Mouse (Mus musculus): ENCODE measurements at regions not wholly inside any gene's neighbourhood (a gene's known extent, or its start where the extent isn't known, plus 50 kb on each side); places are given as distances from the start of the nearest gene placed in this dataset.
A peak's percentile ranks its signal among the peaks of the same experiment; 100 is the strongest.

DNA sequence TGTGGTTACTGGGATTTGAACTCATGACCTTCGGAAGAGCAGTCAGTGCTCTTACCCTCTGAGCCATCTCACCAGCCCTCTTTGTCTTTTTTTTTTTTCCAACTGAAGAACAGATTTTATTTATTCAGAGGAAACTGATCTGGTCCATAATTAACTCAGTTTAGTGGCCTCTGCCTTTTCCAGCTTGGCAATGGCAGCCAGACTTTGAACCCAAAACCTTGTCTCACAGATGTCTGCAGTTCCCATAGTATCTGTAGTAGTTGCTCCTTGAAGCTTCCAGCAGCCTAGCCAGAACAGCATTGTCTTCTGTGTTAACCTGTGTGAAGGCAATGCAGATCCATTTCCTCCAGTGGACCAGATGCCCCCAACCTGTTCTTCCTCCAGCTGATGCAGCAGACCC lies 64.2 kb upstream of the Daam1 start:
- intact Hi-C loops (cut with DNase I): loop anchor here (5.0 kb wide), 1 partner anchor 216 kb away; no protein-coding TSS in a partner anchor
- no peak for DNase-seq

DNA sequence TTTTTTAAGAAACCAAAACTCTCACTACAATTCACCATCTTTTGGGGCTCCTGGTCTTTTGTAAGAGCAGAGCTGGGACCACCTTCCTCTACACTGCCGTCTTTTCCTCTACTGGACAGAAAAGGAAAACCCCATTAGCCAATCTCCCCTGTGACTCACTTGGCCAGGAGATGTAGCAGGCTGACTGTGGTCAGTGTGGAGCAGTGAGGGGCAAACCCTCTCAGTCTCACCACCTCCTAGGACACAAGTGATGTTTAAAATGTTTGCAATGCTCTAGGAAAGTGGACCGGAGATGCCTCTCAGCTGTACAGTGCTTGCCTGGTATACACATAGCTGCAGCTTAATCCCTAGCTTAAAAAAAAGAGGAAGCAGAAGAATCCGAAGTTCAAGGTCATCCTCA lies 63.0 kb upstream of the Daam1 start:
- DNase-seq: no peak
- intact Hi-C loops (cut with DNase I): loop anchor here (1.0 to 5.0 kb wide), 3 partner anchors 63 to 279 kb away; partner anchors contain the start of gene Daam1

DNA sequence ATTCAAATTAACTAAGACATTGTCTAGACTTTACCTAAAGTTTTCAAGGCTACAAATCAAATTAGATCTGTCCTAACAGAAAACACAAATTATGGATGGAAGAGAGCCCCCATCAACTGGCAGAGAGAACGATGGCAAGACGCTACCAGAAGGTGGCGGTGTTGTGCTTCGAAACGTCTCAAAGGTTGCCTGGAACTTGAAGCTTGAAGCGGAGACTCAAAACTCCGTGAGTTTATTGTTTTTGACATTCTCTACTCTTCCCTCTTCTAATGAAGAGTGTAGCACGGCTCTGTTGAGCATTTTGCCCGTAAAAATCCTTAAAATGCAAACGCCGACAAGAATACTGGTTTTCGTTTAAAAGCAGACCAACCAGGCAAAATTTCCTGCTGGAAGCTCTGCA lies 62.4 kb upstream of the Daam1 start:
- intact Hi-C loops (cut with DNase I): loop anchor here (1.0 to 5.0 kb wide), 3 partner anchors 62 to 279 kb away; partner anchors contain the start of gene Daam1
- peak; percentile 83 to 92 for DNase-seq

DNA sequence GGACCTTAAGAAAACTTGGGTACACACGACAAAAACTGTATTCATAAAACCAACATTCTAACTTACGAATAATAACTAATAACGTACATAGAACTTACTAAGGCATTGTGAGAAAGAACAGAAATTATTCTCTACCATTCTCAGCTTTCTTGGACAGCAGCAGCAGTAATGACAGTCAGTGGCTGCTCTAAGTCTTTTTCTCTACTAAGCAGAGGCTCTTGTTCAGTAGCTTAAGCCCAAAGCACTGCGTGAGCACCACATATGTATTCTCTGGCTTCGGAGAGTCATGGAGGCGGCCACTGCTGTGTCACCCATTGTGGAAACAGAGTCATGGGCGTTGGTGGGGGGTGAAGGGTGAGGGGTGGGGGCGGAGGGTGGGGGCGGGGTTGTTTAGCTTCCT lies 62.0 kb upstream of the Daam1 start:
- no peak for DNase-seq
- intact Hi-C loops (cut with DNase I): loop anchor here (1.0 to 5.0 kb wide), 3 partner anchors 62 to 278 kb away; partner anchors contain the start of gene Daam1

DNA sequence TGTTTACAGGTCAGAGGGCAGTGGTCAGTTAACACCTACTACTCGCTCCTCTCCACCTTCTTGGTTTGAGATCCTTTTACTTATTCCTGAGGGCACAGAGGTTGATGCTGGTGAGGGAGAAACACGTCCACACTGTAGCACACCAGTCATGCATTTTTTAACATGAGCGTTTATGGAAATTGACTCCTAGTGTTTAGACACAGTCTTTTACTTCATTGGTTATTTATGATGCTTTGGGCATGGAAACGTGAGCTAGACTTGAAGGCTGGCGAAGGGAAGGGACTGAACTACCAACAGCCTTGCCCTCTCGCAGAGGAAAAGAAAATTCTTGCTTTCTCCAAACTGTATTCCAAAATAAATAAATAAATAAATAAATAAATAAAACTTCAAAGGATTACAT lies 61.6 kb upstream of the Daam1 start:
- no peak for DNase-seq
- intact Hi-C loops (cut with DNase I): loop anchor here (2.0 to 5.0 kb wide), 2 partner anchors 61 to 213 kb away; partner anchors contain the start of gene Daam1

DNA sequence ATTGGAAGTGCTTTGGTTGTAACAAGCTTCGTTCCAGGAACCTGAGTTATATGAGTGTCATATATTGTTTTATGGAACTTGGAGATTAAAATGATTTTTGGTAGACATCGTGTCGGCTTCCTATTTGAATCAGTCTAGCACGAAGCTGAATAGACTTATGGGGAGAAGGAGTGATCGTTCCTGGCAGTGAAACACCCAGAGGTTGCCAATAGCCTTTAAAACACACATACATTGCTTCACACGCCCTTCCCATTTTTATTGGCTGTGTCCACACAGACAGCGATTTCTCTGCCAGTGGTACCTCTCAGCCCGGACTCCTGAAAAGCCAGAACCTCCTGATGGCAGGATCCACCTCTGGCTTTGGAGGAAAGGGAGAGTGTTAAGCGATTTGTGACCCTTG lies 57.0 kb upstream of the Daam1 start:
- intact Hi-C loops (cut with DNase I): no loop called here
- DNase-seq: no peak

DNA sequence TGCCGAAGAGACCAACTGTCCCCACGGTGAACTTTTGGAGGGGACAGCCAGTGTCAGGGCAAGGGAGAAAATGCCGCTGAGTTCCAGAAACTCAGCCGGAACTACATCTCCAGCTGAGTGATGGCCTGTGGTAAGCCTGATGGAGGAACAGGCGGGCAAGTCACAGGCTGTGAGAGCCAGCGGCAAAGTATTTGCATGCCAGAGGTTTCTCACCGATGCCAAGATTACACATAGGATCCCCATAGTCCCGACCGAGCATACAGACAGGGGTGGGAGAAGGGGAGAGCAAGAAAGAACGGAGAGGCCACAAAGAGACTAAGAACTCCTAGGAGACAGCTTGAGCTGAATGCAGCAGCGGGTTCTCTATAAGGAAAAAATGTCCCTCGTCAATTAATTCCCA lies 55.8 kb upstream of the Daam1 start:
- no peak for DNase-seq
- intact Hi-C loops (cut with DNase I): no loop called here

DNA sequence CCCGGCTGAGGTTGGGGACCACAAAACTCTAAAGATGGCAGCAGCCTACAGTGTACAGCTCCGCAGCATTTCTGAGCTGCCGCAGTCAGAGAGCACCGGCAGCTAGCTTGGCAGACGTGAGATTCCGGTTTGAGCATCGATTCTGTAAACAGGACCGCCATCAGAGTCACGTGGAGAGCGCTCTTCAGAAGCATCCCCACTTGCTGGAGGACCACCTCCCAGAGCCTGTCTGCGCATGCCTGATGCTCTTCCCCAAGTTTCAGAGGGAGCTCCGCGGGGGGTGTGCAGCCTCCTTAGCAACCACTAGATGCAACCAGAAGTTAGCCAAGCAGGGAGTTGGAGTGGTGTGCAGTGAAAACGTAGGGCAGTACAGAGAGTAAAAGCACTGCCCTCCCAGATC lies 52.7 kb upstream of the Daam1 start:
- DNase-seq: peak; percentile 31 to 32
- intact Hi-C loops (cut with DNase I): no loop called here

DNA sequence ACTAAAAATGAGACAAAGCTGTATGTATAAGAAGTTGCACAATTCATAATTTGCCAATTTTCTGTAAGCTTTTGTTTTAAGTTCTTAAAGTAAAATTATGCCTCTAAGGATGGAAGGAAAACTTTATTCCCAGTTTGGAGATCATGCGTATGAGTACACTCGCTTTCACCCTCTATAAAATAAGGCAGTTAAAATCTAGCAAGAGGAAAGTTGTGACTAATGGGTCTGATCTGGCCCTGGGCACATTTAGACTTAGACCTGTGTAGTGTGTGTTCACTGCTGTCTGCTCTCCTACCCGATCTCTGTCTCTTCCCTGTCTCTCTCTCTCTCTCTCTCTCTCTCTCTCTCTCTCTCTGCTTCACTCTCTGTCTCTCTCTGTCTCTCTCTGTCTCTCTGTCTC lies 51.9 kb upstream of the Daam1 start:
- intact Hi-C loops (cut with DNase I): no loop called here
- no peak for DNase-seq

DNA sequence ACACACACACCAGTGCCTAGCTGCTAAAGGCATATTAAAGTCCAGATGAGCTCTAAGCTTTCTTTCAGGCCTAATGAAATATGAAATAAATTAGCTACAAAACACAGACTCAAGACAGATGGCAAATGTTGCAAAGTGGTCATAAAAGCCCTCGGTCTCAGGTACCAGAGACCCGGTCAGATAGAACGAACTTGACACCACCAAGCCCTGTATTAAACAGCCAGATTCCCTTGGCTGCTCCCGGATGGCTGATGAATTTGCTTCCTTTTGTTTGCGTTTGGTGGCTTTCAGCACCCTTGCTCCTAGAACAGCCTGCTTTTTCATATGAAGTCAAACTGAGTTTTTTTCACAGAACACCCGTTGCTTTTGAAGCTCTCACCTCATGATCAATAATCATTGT lies 51.5 kb upstream of the Daam1 start:
- no peak for DNase-seq
- intact Hi-C loops (cut with DNase I): no loop called here

Measured in heart, postnatal 14 days (tissue).